Mouse (Mus musculus) heart, embryonic 13.5 days (tissue): Measurements from ENCODE around the gene Rnf13. TPM values are rescaled to one million over a fixed set of nuclear protein-coding genes. Genes with fewer than 3 reads are reported as not detected.
A peak's percentile ranks its signal among the peaks of the same experiment; 100 is the strongest.

Experiments
- ATAC-seq: fragments of 200-750 bp; cut with Nextera tagmentation; 2 replicates; pipeline ENCODE4 v1.8.0; 2017; ENCODE audit warnings: moderate TSS enrichment; ENCODE audit not compliant: insufficient number of reproducible peaks, low FRiP score, low TSS enrichment; ENCODE audit errors: extremely low read depth
- H3K27ac ChIP-seq: fragments of 300-500 bp; sonication (generic); replicated peaks from 2 replicates; pipeline ENCODE4 v1.5.1; 2015; ENCODE audit warnings: moderate library complexity, mild to moderate bottlenecking, inconsistent platforms
- H3K27me3 ChIP-seq: fragments of 300-500 bp; sonication (generic); replicated peaks from 2 replicates; pipeline ENCODE4 v1.6.1; 2015; ENCODE audit warnings: mild to moderate bottlenecking, inconsistent platforms
- H3K36me3 ChIP-seq: fragments of 300-500 bp; sonication (generic); 2 replicates; pipeline ENCODE4 v1.6.1; 2015; ENCODE audit warnings: mild to moderate bottlenecking, inconsistent platforms
- H3K4me1 ChIP-seq: fragments of 300-500 bp; sonication (generic); 2 replicates; pipeline ENCODE4 v1.6.1; 2015; ENCODE audit warnings: inconsistent platforms
- H3K4me2 ChIP-seq: fragments of 300-500 bp; sonication (generic); 2 replicates; pipeline ENCODE4 v1.6.1; 2015; ENCODE audit warnings: inconsistent platforms, mild to moderate bottlenecking, moderate library complexity
- H3K4me3 ChIP-seq: fragments of 300-500 bp; sonication (generic); 2 replicates; pipeline ENCODE4 v1.5.1; 2015; ENCODE audit warnings: moderate library complexity, mild to moderate bottlenecking, inconsistent platforms
- H3K9ac ChIP-seq: fragments of 300-500 bp; sonication (generic); 2 replicates; pipeline ENCODE4 v1.6.1; 2015; ENCODE audit warnings: inconsistent platforms, mild to moderate bottlenecking, moderate library complexity
- H3K9me3 ChIP-seq: fragments of 300-500 bp; sonication (generic); 2 replicates; pipeline ENCODE4 v1.6.1; 2016; ENCODE audit warnings: inconsistent platforms
- WGBS: fragments of 180-500 bp; shearing (Covaris S2); methylation state at CpG from one replicate; pipeline ENCODE4 v1.1.7; 2015; ENCODE audit warnings: mixed read lengths; 5-methylcytosine and 5-hydroxymethylcytosine counted together
- polyA plus RNA-seq: library from polyadenylated mRNA; unstranded; fragments of >200 nt; fragmentation: Nextera tagmentation; extraction: Ambion mirVana; gene quantifications from 2 replicates; pipeline ENCODE4 v1.2.1, GENCODE M21; 2015

Rnf13 gene
- polyA plus RNA-seq: 56.2 and 63.3 TPM in 2 replicates

- no peaks in the 10 kb centered on the region for H3K36me3 ChIP-seq
- ATAC-seq: peak; percentile 99
- peak within 1 kb of the TSS; percentile 89 for H3K4me3 ChIP-seq
- H3K27ac ChIP-seq: peak within 1 kb of the TSS; percentile 96
- peaks cover 20% of the 10 kb centered on the region for H3K4me1 ChIP-seq
- no peaks in the 10 kb centered on the region for H3K27me3 ChIP-seq
- H3K4me2 ChIP-seq: peak within 1 kb of the TSS; percentile 79
- no peaks in the 10 kb centered on the region for H3K9me3 ChIP-seq
- peak within 1 kb of the TSS; percentile 85 for H3K9ac ChIP-seq
- WGBS: under 1% methylated on average over 59 of the region's 59 CpGs
These were observed at the start of gene Rnf13 for GRCm38 (mm10) chr3:57735511-57736370. TSS of gene Rnf13 (plus strand) at chr3:57736062.

GRCm38 (mm10) chr3:57691772-57692171, 44.1 kb upstream of the Rnf13 start:
- no peak overlapping the region for H3K4me3 ChIP-seq
- ATAC-seq: no peak
- no peaks in the 10 kb centered on the region for H3K27me3 ChIP-seq
- H3K9ac ChIP-seq: no peak overlapping the region
- no peaks in the 10 kb centered on the region for H3K4me1 ChIP-seq
- 66% methylated on average over 4 of the region's 4 CpGs for WGBS
- no peak overlapping the region for H3K27ac ChIP-seq
- H3K9me3 ChIP-seq: no peaks in the 10 kb centered on the region
- H3K4me2 ChIP-seq: no peak overlapping the region
- no peaks in the 10 kb centered on the region for H3K36me3 ChIP-seq

GRCm38 (mm10) chr3:57692719-57693118, 43.1 kb upstream of the Rnf13 start, which contains the start of gene Ankub1:
TSS of gene Ankub1 (minus strand) at chr3:57692799.
- H3K9me3 ChIP-seq: no peaks in the 10 kb centered on the region
- no peaks in the 10 kb centered on the region for H3K36me3 ChIP-seq
- no peak within 1 kb of the TSS for H3K4me2 ChIP-seq
- no peaks in the 10 kb centered on the region for H3K4me1 ChIP-seq
- ATAC-seq: no peak
- no peaks in the 10 kb centered on the region for H3K27me3 ChIP-seq
- H3K4me3 ChIP-seq: no peak within 1 kb of the TSS
- no peak within 1 kb of the TSS for H3K27ac ChIP-seq
- no peak within 1 kb of the TSS for H3K9ac ChIP-seq
- 66% methylated on average over 2 of the region's 2 CpGs for WGBS

GRCm38 (mm10) chr3:57696249-57696648, 39.6 kb upstream of the Rnf13 start:
- Histone ChIP-seq H3K4me3 (no peak overlapping the region), H3K4me1 (no peaks in the 10 kb centered on the region), H3K27ac (no peak overlapping the region), H3K36me3 (no peaks in the 10 kb centered on the region), H3K9ac (no peak overlapping the region), H3K27me3 (no peaks in the 10 kb centered on the region), H3K9me3 (no peaks in the 10 kb centered on the region), H3K4me2 (no peak overlapping the region)
- WGBS: 79% methylated on average over 4 of the region's 4 CpGs
- ATAC-seq: no peak

- Histone ChIP-seq H3K27ac (no peak overlapping the region), H3K27me3 (no peaks in the 10 kb centered on the region), H3K9ac (no peak overlapping the region), H3K4me1 (no peaks in the 10 kb centered on the region), H3K36me3 (no peaks in the 10 kb centered on the region), H3K4me3 (no peak overlapping the region), H3K9me3 (no peaks in the 10 kb centered on the region), H3K4me2 (no peak overlapping the region)
- no peak for ATAC-seq
- 87% methylated on average over 9 of the region's 9 CpGs for WGBS
These were observed 39.1 kb upstream of the Rnf13 start for GRCm38 (mm10) chr3:57696779-57697178.

GRCm38 (mm10) chr3:57714151-57714550, 21.7 kb upstream of the Rnf13 start:
- Histone ChIP-seq H3K27me3 (no peaks in the 10 kb centered on the region), H3K4me2 (no peak overlapping the region), H3K4me3 (no peak overlapping the region), H3K9ac (no peak overlapping the region), H3K4me1 (no peaks in the 10 kb centered on the region), H3K36me3 (no peaks in the 10 kb centered on the region), H3K9me3 (peaks cover 3% of the 10 kb centered on the region; the same call in 1 of the 2 replicates), H3K27ac (no peak overlapping the region)
- WGBS: 81% methylated on average over 6 of the region's 6 CpGs
- ATAC-seq: no peak

GRCm38 (mm10) chr3:57732206-57732915, 3.5 kb upstream of the Rnf13 start:
- no peak overlapping the region for H3K27ac ChIP-seq
- H3K27me3 ChIP-seq: no peaks in the 10 kb centered on the region
- 78% methylated on average over 5 of the region's 5 CpGs for WGBS
- H3K9me3 ChIP-seq: no peaks in the 10 kb centered on the region
- no peak for ATAC-seq
- H3K4me3 ChIP-seq: no peak overlapping the region
- H3K4me1 ChIP-seq: peaks cover 14% of the 10 kb centered on the region
- no peak overlapping the region for H3K9ac ChIP-seq
- H3K36me3 ChIP-seq: no peaks in the 10 kb centered on the region
- no peak overlapping the region for H3K4me2 ChIP-seq

- H3K9ac ChIP-seq: peak overlapping the region; percentile 85
- peak overlapping the region; percentile 79 for H3K4me2 ChIP-seq
- H3K4me3 ChIP-seq: peak overlapping the region; percentile 89
- under 1% methylated on average over 13 of the region's 13 CpGs for WGBS
- no peaks in the 10 kb centered on the region for H3K27me3 ChIP-seq
- H3K9me3 ChIP-seq: no peaks in the 10 kb centered on the region
- H3K4me1 ChIP-seq: peaks cover 20% of the 10 kb centered on the region
- peak overlapping the region; percentile 96 for H3K27ac ChIP-seq
- ATAC-seq: no peak
- H3K36me3 ChIP-seq: no peaks in the 10 kb centered on the region
These were observed 695 bp downstream of the Rnf13 start for GRCm38 (mm10) chr3:57736419-57737095.

- ATAC-seq: no peak
- WGBS: 89% methylated on average over 1 of the region's 1 CpGs
- H3K27me3 ChIP-seq: no peaks in the 10 kb centered on the region
These were observed 4.0 kb downstream of the Rnf13 start for GRCm38 (mm10) chr3:57739830-57740229.

GRCm38 (mm10) chr3:57748576-57749267, 12.9 kb downstream of the Rnf13 start:
- Histone ChIP-seq H3K4me3 (no peak overlapping the region), H3K36me3 (no peaks in the 10 kb centered on the region), H3K27me3 (no peaks in the 10 kb centered on the region), H3K9ac (no peak overlapping the region), H3K27ac (no peak overlapping the region), H3K4me2 (no peak overlapping the region), H3K9me3 (peaks cover 5% of the 10 kb centered on the region), H3K4me1 (no peaks in the 10 kb centered on the region)
- 88% methylated on average over 3 of the region's 3 CpGs for WGBS
- no peak for ATAC-seq

More at GRCm38 (mm10) chr3:57739830-57740229, 4.0 kb downstream of the Rnf13 start:
- no peak overlapping the region for H3K4me2 ChIP-seq
- H3K36me3 ChIP-seq: no peaks in the 10 kb centered on the region
- peaks cover 20% of the 10 kb centered on the region for H3K4me1 ChIP-seq
- no peak overlapping the region for H3K27ac ChIP-seq
- H3K9me3 ChIP-seq: no peaks in the 10 kb centered on the region
- H3K9ac ChIP-seq: no peak overlapping the region
- no peak overlapping the region for H3K4me3 ChIP-seq

GRCm38 (mm10) chr3:57776915-57777314, 41.1 kb downstream of the Rnf13 start:
- Histone ChIP-seq H3K4me3 (no peak overlapping the region), H3K4me2 (no peak overlapping the region), H3K9ac (no peak overlapping the region), H3K4me1 (no peaks in the 10 kb centered on the region), H3K36me3 (peaks cover 17% of the 10 kb centered on the region), H3K27ac (no peak overlapping the region), H3K27me3 (no peaks in the 10 kb centered on the region), H3K9me3 (no peaks in the 10 kb centered on the region)
- WGBS: 77% methylated on average over 2 of the region's 2 CpGs
- ATAC-seq: no peak
